Mouse (Mus musculus) CH12.LX (cell line): ENCODE measurements at regions not wholly inside any gene's neighbourhood (a gene's known extent, or its start where the extent isn't known, plus 50 kb on each side); places are given as distances from the start of the nearest gene placed in this dataset.

ENCODE experiments used
- DNase-seq: peaks from one replicate; pipeline ENCODE4 v3.0.0-alpha.2; 2013; ENCODE audit errors: extremely low read depth
- H3K27ac ChIP-seq: 2 replicates; pipeline ENCODE4 v1.5.1; 2012; ENCODE audit warnings: low read depth, mild to moderate bottlenecking, control low read depth, moderate library complexity; ENCODE audit not compliant: insufficient read depth
- H3K27me3 ChIP-seq: replicated peaks from 2 replicates; pipeline ENCODE3; 2012; ENCODE audit warnings: inconsistent platforms
- H3K36me3 ChIP-seq, 2 experiments: replicated peaks in 1 of 2; 2 replicates each; pipeline versions ENCODE3 to v1.6.1; 2012; ENCODE audit warnings: inconsistent platforms in 1 of 2, low read length in 1 of 2, mild to moderate bottlenecking in 1 of 2, mixed read lengths in 1 of 2, moderate library complexity in 1 of 2; ENCODE audit not compliant: control insufficient read depth in 1 of 2, insufficient read depth in 1 of 2
- H3K4me1 ChIP-seq, 2 experiments: 2 replicates each; pipeline ENCODE4 v1.6.1; 2012; ENCODE audit warnings: inconsistent platforms in 1 of 2, moderate library complexity in 1 of 2; ENCODE audit not compliant: insufficient read depth in 2 of 2, control insufficient read depth in 1 of 2
- H3K4me2 ChIP-seq: 2 replicates; pipeline ENCODE4 v1.6.1; 2012; ENCODE audit warnings: low read depth, mild to moderate bottlenecking, control low read depth; ENCODE audit not compliant: poor library complexity, insufficient read depth, severe bottlenecking
- H3K4me3 ChIP-seq, 3 experiments: fragments of 150-350 bp in 1 of 3; sonication (generic) in 1 of 3; replicated peaks in 1 of 3; 2 replicates each; pipeline versions ENCODE3 to v1.5.1; 2011 to 2012; ENCODE audit warnings: low read depth in 2 of 3, low read length in 2 of 3, mild to moderate bottlenecking in 2 of 3, moderate library complexity in 2 of 3, control low read depth in 1 of 3, improper control_type of control experiment in 1 of 3, inconsistent platforms in 1 of 3, mixed read lengths in 1 of 3; ENCODE audit not compliant: poor library complexity in 1 of 3
- H3K79me2 ChIP-seq: replicated peaks from 2 replicates; pipeline ENCODE4 v1.6.1; 2012; ENCODE audit warnings: mild to moderate bottlenecking, moderate library complexity; ENCODE audit not compliant: control insufficient read depth, poor library complexity, insufficient read depth, severe bottlenecking; ENCODE audit errors: extremely low read depth
- H3K9ac ChIP-seq: 2 replicates; pipeline ENCODE4 v1.6.1; 2012; ENCODE audit warnings: low read depth, mild to moderate bottlenecking, control low read depth, moderate library complexity; ENCODE audit not compliant: insufficient read depth
- H3K9me3 ChIP-seq: replicated peaks from 2 replicates; pipeline ENCODE3; 2012; ENCODE audit warnings: low read length, inconsistent platforms, mixed read lengths
- CHD1 ChIP-seq: IDR thresholded peaks from 2 replicates; pipeline ENCODE4 v1.6.1; 2012; ENCODE audit warnings: low read depth, low read length, improper control_type of control experiment, inconsistent platforms
- CHD2 ChIP-seq: IDR thresholded peaks from 2 replicates; pipeline ENCODE4 v1.6.1; 2011; ENCODE audit warnings: low read length, improper control_type of control experiment
- E2F4 ChIP-seq: IDR thresholded peaks from 2 replicates; pipeline ENCODE4 v1.6.1; 2011; ENCODE audit warnings: low read depth, low read length, improper control_type of control experiment; ENCODE audit not compliant: insufficient replicate concordance
- ELF1 ChIP-seq: IDR thresholded peaks from 2 replicates; pipeline ENCODE4 v1.6.1; 2014; ENCODE audit warnings: low read depth, mild to moderate bottlenecking, inconsistent platforms, low read length, improper control_type of control experiment
- EP300 ChIP-seq: IDR thresholded peaks from 2 replicates; pipeline ENCODE4 v1.6.1; 2011; ENCODE audit warnings: low read length, improper control_type of control experiment
- JUN ChIP-seq: IDR thresholded peaks from 2 replicates; pipeline ENCODE4 v1.6.1; 2011; ENCODE audit warnings: low read depth, mild to moderate bottlenecking, low read length, improper control_type of control experiment, moderate library complexity; ENCODE audit not compliant: insufficient read depth
- JUND ChIP-seq: conservative IDR thresholded peaks from 2 replicates; pipeline ENCODE4 v1.6.1; 2011; ENCODE audit warnings: low read depth, low read length, improper control_type of control experiment
- KAT2A ChIP-seq: IDR thresholded peaks from 2 replicates; pipeline ENCODE4 v1.6.1; 2012; ENCODE audit warnings: low read length, improper control_type of control experiment, inconsistent platforms; ENCODE audit not compliant: insufficient replicate concordance
- MAX ChIP-seq: IDR thresholded peaks from 2 replicates; pipeline ENCODE4 v1.6.1; 2011; ENCODE audit warnings: low read length, improper control_type of control experiment
- MAZ ChIP-seq: IDR thresholded peaks from 2 replicates; pipeline ENCODE4 v1.6.1; 2012; ENCODE audit warnings: low read depth, mild to moderate bottlenecking, inconsistent platforms, low read length, improper control_type of control experiment, moderate library complexity
- MEF2A ChIP-seq: IDR thresholded peaks from 2 replicates; pipeline ENCODE4 v1.6.1; 2014; ENCODE audit warnings: low read depth, mild to moderate bottlenecking, inconsistent platforms, low read length, improper control_type of control experiment, borderline replicate concordance
- NELFE ChIP-seq: IDR thresholded peaks from 2 replicates; pipeline ENCODE4 v1.6.1; 2011; ENCODE audit warnings: low read depth, low read length, improper control_type of control experiment
- NRF1 ChIP-seq: IDR thresholded peaks from 2 replicates; pipeline ENCODE4 v1.6.1; 2014; ENCODE audit warnings: low read depth, mild to moderate bottlenecking, inconsistent platforms, low read length, improper control_type of control experiment, moderate library complexity
- PAX5 ChIP-seq: IDR thresholded peaks from 2 replicates; pipeline ENCODE4 v1.6.1; 2012; ENCODE audit warnings: low read length, inconsistent platforms, mixed read lengths
- TBP ChIP-seq: conservative IDR thresholded peaks from 2 replicates; pipeline ENCODE4 v1.6.1; 2011; ENCODE audit warnings: low read depth, low read length, improper control_type of control experiment
- TCF12 ChIP-seq: IDR thresholded peaks from 2 replicates; pipeline ENCODE4 v1.6.1; 2014; ENCODE audit warnings: low read depth, mild to moderate bottlenecking, inconsistent platforms, low read length, improper control_type of control experiment
- UBTF ChIP-seq: IDR thresholded peaks from 2 replicates; pipeline ENCODE4 v1.6.1; 2012; ENCODE audit warnings: low read depth, mild to moderate bottlenecking, inconsistent platforms, low read length, improper control_type of control experiment, moderate library complexity
- USF1 ChIP-seq: IDR thresholded peaks from 2 replicates; pipeline ENCODE4 v1.6.1; 2014; ENCODE audit warnings: low read depth, mild to moderate bottlenecking, inconsistent platforms, low read length, improper control_type of control experiment
- USF2 ChIP-seq: conservative IDR thresholded peaks from 2 replicates; pipeline ENCODE4 v1.6.1; 2011; ENCODE audit warnings: low read depth, low read length, improper control_type of control experiment
- ZC3H11A ChIP-seq: IDR thresholded peaks from 2 replicates; pipeline ENCODE4 v1.6.1; 2012; ENCODE audit warnings: low read depth, mild to moderate bottlenecking, inconsistent platforms, low read length, improper control_type of control experiment
- ZMIZ1 ChIP-seq: IDR thresholded peaks from 2 replicates; pipeline ENCODE4 v1.6.1; 2012; ENCODE audit warnings: low read depth, mild to moderate bottlenecking, inconsistent platforms, low read length, improper control_type of control experiment
- dilution Hi-C: fragments of 300-500 bp; cut with MboI; formaldehyde crosslinking; loops from 2 replicates; pipeline ENCODE4 v1.14.3; 2020; ENCODE audit warnings: low sequenced_read_pairs; ENCODE audit not compliant: extremely low pct_unique_long_range_greater_than_20kb, extremely low pct_ligation_motif_present
- in situ Hi-C: fragments of 300-500 bp; cut with MboI; formaldehyde crosslinking; loops from 3 replicates; pipeline ENCODE4 v1.14.3; 2019; ENCODE audit warnings: low sequenced_read_pairs, low pct_ligation_motif_present, low pct_unique_long_range_greater_than_20kb, mixed read lengths

DNA sequence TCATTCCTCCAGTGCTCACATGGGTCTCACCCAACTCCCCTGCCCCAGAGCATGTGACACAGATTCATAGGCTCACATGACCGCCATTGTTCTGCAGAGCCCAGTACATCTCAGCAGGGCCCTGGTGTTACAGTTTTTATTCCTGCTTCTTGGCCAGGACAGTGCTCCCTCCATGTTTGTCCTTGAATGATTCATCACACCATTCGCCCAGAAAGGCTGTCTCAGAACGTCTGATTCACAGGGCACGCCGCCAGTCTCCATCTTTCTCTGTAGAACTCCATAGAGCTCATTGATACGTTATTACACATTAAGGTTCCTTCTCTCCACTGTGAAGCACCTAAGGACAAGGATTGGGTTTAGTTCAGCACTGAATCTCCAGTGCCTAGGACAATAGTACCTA, 79.9 kb upstream of the Otud4 start:
- in situ Hi-C loops = no loop called here
- H3K4me1 ChIP-seq = peaks cover 7 to 21% of the 10 kb centered on the region in 2 experiments
- H3K79me2 ChIP-seq = no peaks in the 10 kb centered on the region
- no peaks in the 10 kb centered on the region for H3K9me3 ChIP-seq
- H3K36me3 ChIP-seq = no peaks in the 10 kb centered on the region
- dilution Hi-C loops = no loop called here
- H3K27me3 ChIP-seq = no peaks in the 10 kb centered on the region
- H3K27ac ChIP-seq = no peak overlapping the region
- DNase-seq = no peak
- TF ChIP-seq JUND = no peak
- H3K4me2 ChIP-seq = no peak overlapping the region
- no peak overlapping the region for H3K4me3 ChIP-seq
- H3K9ac ChIP-seq = no peak overlapping the region

DNA sequence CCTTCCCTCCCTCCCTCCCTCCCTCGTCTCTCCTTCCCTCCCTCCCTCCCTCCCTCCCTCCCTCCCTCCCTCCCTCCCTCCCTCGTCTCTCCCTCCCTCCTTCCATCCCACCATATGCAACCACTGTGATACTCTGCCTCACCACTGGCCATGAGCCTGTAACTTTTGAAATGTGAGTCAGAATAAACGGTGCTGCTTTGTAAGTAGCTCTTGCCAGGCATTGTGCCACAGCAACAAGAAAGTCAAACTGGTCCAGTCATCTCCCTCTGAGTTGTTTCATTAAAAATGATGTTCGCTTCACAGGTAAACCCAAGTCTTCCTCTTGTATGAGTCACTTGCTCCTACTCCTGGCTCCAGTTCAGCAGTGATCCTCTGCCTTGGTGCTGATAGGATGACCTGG, 85.1 kb upstream of the Otud4 start:
- Histone ChIP-seq H3K9ac (no peak overlapping the region), H3K27ac (no peak overlapping the region), H3K27me3 (no peaks in the 10 kb centered on the region), H3K36me3 (no peaks in the 10 kb centered on the region), H3K4me2 (no peak overlapping the region), H3K4me1 (no peaks in the 10 kb centered on the region; a peak in 2 of 4 replicates), H3K79me2 (no peaks in the 10 kb centered on the region), H3K4me3 (no peak overlapping the region), H3K9me3 (no peaks in the 10 kb centered on the region)
- in situ Hi-C loops = no loop called here
- TF ChIP-seq JUN = no peak
- TF ChIP-seq UBTF = no peak
- TF ChIP-seq ZMIZ1 = no peak
- no peak for TF ChIP-seq MEF2A
- TF ChIP-seq CHD2 = no peak
- TF ChIP-seq E2F4 = no peak
- TF ChIP-seq CHD1 = no peak
- TF ChIP-seq USF2 = no peak
- TF ChIP-seq TCF12 = no peak
- no peak for TF ChIP-seq EP300
- no peak for TF ChIP-seq MAZ
- TF ChIP-seq ZC3H11A = no peak
- TF ChIP-seq NRF1 = no peak
- no peak for DNase-seq
- dilution Hi-C loops = no loop called here

DNA sequence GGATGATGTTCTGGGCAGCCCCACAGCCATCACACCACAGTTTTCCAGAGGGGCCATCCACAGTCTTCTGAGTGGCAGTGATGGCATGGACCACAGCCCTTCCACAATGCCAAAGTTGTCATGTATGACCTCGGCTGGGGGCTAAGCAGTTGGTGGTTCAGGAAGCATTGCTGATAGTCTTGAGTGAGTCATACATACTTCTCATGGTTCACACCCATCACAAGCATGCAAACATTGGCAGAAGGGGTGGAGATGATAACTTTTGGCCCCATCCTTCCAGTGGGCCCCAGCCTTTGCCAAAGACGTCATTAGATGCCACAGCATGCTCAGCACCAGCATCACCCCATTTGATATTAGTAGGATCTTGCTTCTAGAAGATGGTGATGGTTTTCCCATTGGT, 89.3 kb upstream of the Otud4 start:
- Histone ChIP-seq H3K4me2 (no peak overlapping the region), H3K27ac (no peak overlapping the region), H3K4me3 (no peak overlapping the region), H3K9ac (no peak overlapping the region), H3K27me3 (no peaks in the 10 kb centered on the region)
- in situ Hi-C loops (no loop called here), dilution Hi-C loops (no loop called here)
- TF ChIP-seq ZMIZ1 (no peak), MAX (no peak), ELF1 (no peak), TCF12 (no peak), USF1 (no peak), USF2 (no peak), JUND (no peak), TBP (no peak), NELFE (no peak), E2F4 (no peak), PAX5 (no peak), KAT2A (no peak)
- TF ChIP-seq, all 38 proteins: peak for 0
- H3K36me3 ChIP-seq = no peaks in the 10 kb centered on the region
- H3K79me2 ChIP-seq = no peaks in the 10 kb centered on the region
- H3K4me1 ChIP-seq = no peaks in the 10 kb centered on the region
- no peak for DNase-seq
- no peaks in the 10 kb centered on the region for H3K9me3 ChIP-seq
